Comparison of ENCODE assay signal across 17 mouse cellular contexts in genomic region chr2:78864116-78864515, GRCm38 (mm10).
"Had no signal": no experiment of that assay in that cellular context is flagged by ENCODE, and none has a peak within 500 bp of the region (broad histone marks: within the 10 kb centered on the region; RNA-seq: fewer than 3 reads in every experiment).

No protein-coding gene starts in this region.

- H3K36me3 ChIP-seq: neural tube, embryonic 12.5 days; neural tube, embryonic 13.5 days; neural tube, embryonic 15.5 days; stomach, embryonic 15.5 days had no signal

- DNase-seq: retina, postnatal 1 day; right cerebral cortex, adult 18-20 months; right cerebral cortex, postnatal 14 days; right cerebral cortex, postnatal 25 days; right cerebral cortex, postnatal 4 days; spleen, adult 18-20 months; thymus, adult 18-20 months; thymus, adult 2 months; thymus, postnatal 14 days; thymus, postnatal 25 days; thymus, postnatal 36 days; thymus, postnatal 4 days had no signal

- H3K27ac ChIP-seq: neural tube, embryonic 12.5 days; neural tube, embryonic 13.5 days; neural tube, embryonic 15.5 days; stomach, embryonic 15.5 days; stomach, postnatal 0 days had no signal

- H3K9ac ChIP-seq: neural tube, embryonic 12.5 days; neural tube, embryonic 13.5 days; neural tube, embryonic 15.5 days; stomach, embryonic 15.5 days had no signal

- H3K27me3 ChIP-seq: neural tube, embryonic 12.5 days; neural tube, embryonic 13.5 days; neural tube, embryonic 15.5 days; stomach, embryonic 15.5 days had no signal

- H3K4me1 ChIP-seq: neural tube, embryonic 12.5 days; neural tube, embryonic 13.5 days; neural tube, embryonic 15.5 days; stomach, embryonic 15.5 days had no signal

- H3K9me3 ChIP-seq: neural tube, embryonic 12.5 days; neural tube, embryonic 13.5 days; neural tube, embryonic 15.5 days; stomach, embryonic 15.5 days had no signal

- H3K4me2 ChIP-seq: neural tube, embryonic 12.5 days; neural tube, embryonic 13.5 days; neural tube, embryonic 15.5 days; stomach, embryonic 15.5 days had no signal

- H3K4me3 ChIP-seq: neural tube, embryonic 12.5 days; neural tube, embryonic 13.5 days; neural tube, embryonic 15.5 days; stomach, embryonic 15.5 days had no signal
